Mouse (Mus musculus) C2C12 (cell line): Measurements from ENCODE around the gene 2900011O08Rik. TPM values are rescaled to one million over a fixed set of nuclear protein-coding genes. Genes with fewer than 3 reads are reported as not detected.

Experiments
- H3K27me3 ChIP-seq: one replicate; pipeline ENCODE4 v1.6.1; 2011; ENCODE audit not compliant: control insufficient read depth, insufficient read depth, insufficient read length
- H3K36me3 ChIP-seq: one replicate; pipeline ENCODE4 v1.6.1; 2011; ENCODE audit not compliant: control insufficient read depth, insufficient read depth
- H3K4me3 ChIP-seq: one replicate; pipeline ENCODE4 v1.5.1; 2011; ENCODE audit warnings: mild to moderate bottlenecking, control low read depth; ENCODE audit not compliant: poor library complexity, insufficient read depth, severe bottlenecking
- H3K79me2 ChIP-seq: one replicate; pipeline ENCODE4 v1.6.1; 2011; ENCODE audit not compliant: control insufficient read depth, insufficient read depth
- H3K79me3 ChIP-seq: one replicate; pipeline ENCODE4 v1.6.1; 2011; ENCODE audit warnings: low read depth, control low read depth
- H3ac ChIP-seq: one replicate; pipeline ENCODE3; 2011; ENCODE audit warnings: low read depth; ENCODE audit not compliant: control insufficient read depth, insufficient read length
- CEBPB ChIP-seq: IDR thresholded peaks from one replicate; pipeline ENCODE4 v1.6.1; 2011; ENCODE audit warnings: low read depth, mild to moderate bottlenecking, control low read depth, moderate library complexity
- CTCF ChIP-seq: IDR thresholded peaks from one replicate; pipeline ENCODE4 v1.5.1; 2011; ENCODE audit not compliant: control insufficient read depth, insufficient read depth, insufficient read length
- FOSL1 ChIP-seq: IDR thresholded peaks from one replicate; pipeline ENCODE4 v1.8.0; 2011; ENCODE audit warnings: mild to moderate bottlenecking, low read length; ENCODE audit not compliant: poor library complexity, insufficient read depth, severe bottlenecking
- MAX ChIP-seq: IDR thresholded peaks from one replicate; pipeline ENCODE4 v1.6.1; 2011; ENCODE audit warnings: mild to moderate bottlenecking, control low read depth
- MYOD1 ChIP-seq: IDR thresholded peaks from one replicate; pipeline ENCODE4 v1.6.1; 2011; ENCODE audit warnings: low read depth; ENCODE audit not compliant: control insufficient read depth, insufficient read length
- MYOG ChIP-seq: IDR thresholded peaks from one replicate; pipeline ENCODE4 v1.6.1; 2011; ENCODE audit not compliant: control insufficient read depth, insufficient read length; ENCODE audit errors: extremely low read depth
- USF1 ChIP-seq: IDR thresholded peaks from one replicate; pipeline ENCODE4 v1.6.1; 2011; ENCODE audit warnings: low read depth, mild to moderate bottlenecking, control low read depth, moderate library complexity
- polyA plus RNA-seq: library from polyadenylated mRNA; unstranded; fragments of >200 nt; fragmentation: generic; extraction: Trizol; gene quantifications from one replicate; pipeline ENCODE4 v1.2.1, GENCODE M21; 2012; ENCODE audit warnings: missing spikeins

2900011O08Rik gene
- polyA plus RNA-seq, 1 experiment: 0.02 TPM

DNA sequence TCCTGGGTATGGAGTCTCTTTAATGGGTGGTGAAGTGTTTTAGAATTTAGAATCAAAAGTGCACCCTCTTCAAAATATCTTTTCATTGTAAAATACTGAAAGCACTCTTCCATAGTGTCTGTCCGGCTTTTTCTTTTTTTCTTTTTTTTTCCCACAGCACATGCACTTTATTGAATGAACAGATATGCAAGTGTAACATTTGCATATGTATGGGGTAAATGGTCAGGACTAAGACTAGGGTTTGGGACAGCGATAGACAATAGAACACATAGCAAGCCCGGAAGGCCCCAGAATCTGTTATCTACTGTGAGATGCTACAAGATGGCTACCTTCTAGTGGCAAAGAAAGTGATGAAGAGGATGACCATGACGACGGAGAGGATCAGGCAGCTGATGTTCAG, 3.2 kb upstream of the 2900011O08Rik start:
- Histone ChIP-seq H3ac (no peak overlapping the region), H3K79me2 (no peaks in the 10 kb centered on the region), H3K27me3 (no peaks in the 10 kb centered on the region), H3K79me3 (no peaks in the 10 kb centered on the region), H3K36me3 (no peaks in the 10 kb centered on the region), H3K4me3 (no peak overlapping the region)
- TF ChIP-seq MYOG (no peak), USF1 (no peak), CTCF (no peak), MAX (no peak), CEBPB (no peak), FOSL1 (no peak), MYOD1 (no peak)

GRCm38 (mm10) chr16:13986197-13986573, 219 bp upstream of the 2900011O08Rik start:
- Histone ChIP-seq H3K79me3 (no peaks in the 10 kb centered on the region), H3K27me3 (no peaks in the 10 kb centered on the region), H3ac (no peak overlapping the region), H3K36me3 (no peaks in the 10 kb centered on the region), H3K4me3 (no peak overlapping the region), H3K79me2 (no peaks in the 10 kb centered on the region)
- no peak for TF ChIP-seq CEBPB
- no peak for TF ChIP-seq MYOG
- no peak for TF ChIP-seq FOSL1
- TF ChIP-seq MAX: no peak
- TF ChIP-seq CTCF: no peak
- TF ChIP-seq MYOD1: no peak
- TF ChIP-seq USF1: no peak

DNA sequence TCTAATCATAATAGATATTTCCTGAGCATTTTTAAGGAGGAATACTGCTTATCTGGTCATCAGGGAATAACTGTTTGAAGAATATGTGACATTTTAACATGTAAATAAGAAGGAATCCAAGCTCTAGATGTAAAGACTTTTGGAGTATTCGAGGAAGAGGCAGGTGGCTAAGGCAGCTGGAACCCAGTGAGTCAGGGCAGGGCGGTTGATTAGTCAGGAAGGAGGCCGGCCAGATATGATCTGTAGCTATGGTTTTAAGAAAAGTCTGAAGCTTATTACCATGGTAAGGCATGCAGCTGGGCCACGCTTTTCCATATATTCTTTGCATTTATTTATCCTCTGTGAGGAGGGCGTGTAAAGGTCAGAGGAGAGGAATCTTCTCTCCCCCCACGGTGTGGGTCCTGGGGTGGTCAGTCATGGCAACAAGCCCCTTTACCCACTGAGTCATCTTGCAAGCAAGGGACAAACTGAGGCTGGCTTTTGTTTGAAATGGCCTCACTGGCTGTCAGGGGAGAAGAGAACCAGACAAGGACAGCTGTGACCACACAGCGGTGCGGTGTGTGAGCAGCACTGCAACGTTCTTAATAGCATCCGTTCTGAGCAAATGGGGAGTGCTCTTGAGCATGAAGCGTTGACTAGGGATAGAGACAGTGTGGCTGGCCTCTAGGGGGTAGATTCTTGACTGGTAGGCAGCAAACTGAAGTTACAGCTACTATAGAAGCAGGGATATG, 6.3 kb downstream of the 2900011O08Rik start:
- no peak overlapping the region for H3ac ChIP-seq
- TF ChIP-seq MYOG (no peak), CEBPB (peak; percentile 10), FOSL1 (peak; percentile 42), MYOD1 (peak; percentile 91), MAX (no peak), CTCF (no peak), USF1 (no peak)
- no peaks in the 10 kb centered on the region for H3K79me2 ChIP-seq
- no peaks in the 10 kb centered on the region for H3K36me3 ChIP-seq
- H3K27me3 ChIP-seq: no peaks in the 10 kb centered on the region
- no peak overlapping the region for H3K4me3 ChIP-seq
- H3K79me3 ChIP-seq: no peaks in the 10 kb centered on the region

DNA sequence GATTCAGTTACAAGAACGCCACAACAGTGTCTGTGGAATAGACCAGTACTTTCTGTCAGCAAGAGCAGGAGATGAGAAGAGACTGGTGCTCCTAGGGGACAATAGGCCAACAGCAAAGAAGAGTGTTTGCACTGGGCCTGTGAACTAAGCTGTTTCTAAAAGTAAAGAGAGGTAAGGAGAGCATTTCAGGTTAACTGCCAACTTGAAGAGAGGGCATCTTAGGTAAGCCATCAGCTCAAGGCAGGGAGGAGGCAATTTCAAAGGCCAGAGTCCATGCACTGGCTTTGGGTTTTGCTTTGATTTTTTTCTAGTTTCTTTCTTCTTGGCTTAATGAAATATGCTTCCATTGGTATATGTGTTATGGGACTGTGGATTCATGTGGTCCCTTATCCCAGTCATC, 7.7 kb downstream of the 2900011O08Rik start:
- Histone ChIP-seq H3K27me3 (no peaks in the 10 kb centered on the region), H3K79me2 (no peaks in the 10 kb centered on the region), H3K36me3 (no peaks in the 10 kb centered on the region), H3K4me3 (no peak overlapping the region), H3ac (no peak overlapping the region), H3K79me3 (no peaks in the 10 kb centered on the region)
- no peak for TF ChIP-seq FOSL1
- TF ChIP-seq MYOD1: no peak
- no peak for TF ChIP-seq USF1
- TF ChIP-seq MAX: no peak
- TF ChIP-seq MYOG: no peak

DNA sequence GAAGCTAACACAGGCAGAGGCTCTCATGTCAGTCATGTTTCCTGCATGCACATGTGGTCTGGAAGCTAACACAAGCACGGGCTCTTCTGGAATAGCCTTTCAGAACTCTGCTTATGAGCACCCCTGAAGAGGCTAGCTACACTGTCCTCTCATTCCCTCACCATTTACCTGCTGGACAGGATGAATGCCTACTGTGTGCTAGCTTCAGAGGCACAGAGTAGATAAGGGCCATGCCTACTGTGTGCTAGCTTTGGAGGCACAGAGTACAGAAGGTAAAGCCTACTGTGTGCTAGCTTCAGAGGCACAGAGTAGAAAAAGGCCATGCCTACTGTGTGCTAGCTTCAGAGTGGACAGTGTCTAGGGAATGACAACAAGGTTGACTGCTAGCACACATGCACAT, 8.1 kb downstream of the 2900011O08Rik start:
- Histone ChIP-seq H3K27me3 (no peaks in the 10 kb centered on the region), H3K79me2 (no peaks in the 10 kb centered on the region), H3K79me3 (no peaks in the 10 kb centered on the region), H3K4me3 (no peak overlapping the region), H3K36me3 (no peaks in the 10 kb centered on the region), H3ac (no peak overlapping the region)
- TF ChIP-seq CTCF (no peak), MAX (no peak)

- Histone ChIP-seq H3K79me2 (no peaks in the 10 kb centered on the region), H3K36me3 (no peaks in the 10 kb centered on the region), H3K4me3 (no peak overlapping the region), H3K79me3 (no peaks in the 10 kb centered on the region), H3ac (no peak overlapping the region), H3K27me3 (no peaks in the 10 kb centered on the region)
- TF ChIP-seq FOSL1 (no peak), MYOG (no peak), CTCF (no peak), CEBPB (no peak), MYOD1 (no peak), USF1 (no peak), MAX (no peak)
Observed at GRCm38 (mm10) chr16:14003386-14004130, 17.2 kb downstream of the 2900011O08Rik start.
